Mouse (Mus musculus) thymus, postnatal 10 days (tissue): Measurements from ENCODE around the gene Csdc2.
A peak's percentile ranks its signal among the peaks of the same experiment; 100 is the strongest.
"Not testable (repeated sequence)": the region's sequence is repeated elsewhere in the genome, so short reads cannot be mapped to it uniquely, and the experiment has no call there.

Source experiments
- DNase-seq, 2 experiments: peaks; one replicate each; pipeline ENCODE4 v3.0.0; 2021; ENCODE audit warnings: low spot score in 2 of 2

Gene Csdc2

GRCm38 (mm10) chr15:81936679-81937078, at the start of gene Csdc2:
Csdc2 (plus strand) TSS chr15:81936759.
- no peak for DNase-seq

- DNase-seq, result no peak
Measured at GRCm38 (mm10) chr15:81886795-81887550, 49.6 kb upstream of the Csdc2 start.

GRCm38 (mm10) chr15:81889175-81889574, 47.4 kb upstream of the Csdc2 start:
- no peak for DNase-seq

GRCm38 (mm10) chr15:81891140-81891802, 45.3 kb upstream of the Csdc2 start:
- no peak for DNase-seq

GRCm38 (mm10) chr15:81891822-81892580, 44.6 kb upstream of the Csdc2 start:
- DNase-seq, result no peak

- no peak for DNase-seq
Measured at GRCm38 (mm10) chr15:81894002-81894401, 42.6 kb upstream of the Csdc2 start.

GRCm38 (mm10) chr15:81896407-81896806, 40.2 kb upstream of the Csdc2 start:
- DNase-seq, result no peak

GRCm38 (mm10) chr15:81897607-81898285, 38.8 kb upstream of the Csdc2 start:
- DNase-seq, result no peak

GRCm38 (mm10) chr15:81898751-81899150, 37.8 kb upstream of the Csdc2 start:
- DNase-seq, result no peak

GRCm38 (mm10) chr15:81904939-81905338, 31.6 kb upstream of the Csdc2 start:
- peak; percentile 24 to 81 for DNase-seq

- no peak for DNase-seq
Measured at GRCm38 (mm10) chr15:81907953-81908352, 28.6 kb upstream of the Csdc2 start.

- DNase-seq, result not testable (repeated sequence)
Measured at GRCm38 (mm10) chr15:81908767-81909166, 27.8 kb upstream of the Csdc2 start.

- no peak for DNase-seq
Measured at GRCm38 (mm10) chr15:81912498-81912897, 24.1 kb upstream of the Csdc2 start.

GRCm38 (mm10) chr15:81914668-81915067, 21.9 kb upstream of the Csdc2 start:
- no peak for DNase-seq

GRCm38 (mm10) chr15:81915663-81916062, 20.9 kb upstream of the Csdc2 start:
- no peak for DNase-seq

- DNase-seq, result no peak
Measured at GRCm38 (mm10) chr15:81917201-81917600, 19.4 kb upstream of the Csdc2 start.

GRCm38 (mm10) chr15:81917621-81918463, 18.7 kb upstream of the Csdc2 start:
- DNase-seq, result peak; percentile 52 to 83

GRCm38 (mm10) chr15:81919062-81919461, 17.5 kb upstream of the Csdc2 start:
- no peak for DNase-seq

- DNase-seq, result no peak
Measured at GRCm38 (mm10) chr15:81920546-81921217, 15.9 kb upstream of the Csdc2 start.

- DNase-seq, result no peak
Measured at GRCm38 (mm10) chr15:81921255-81921654, 15.3 kb upstream of the Csdc2 start.
